Mouse (Mus musculus): ENCODE measurements around the gene 1810055G02Rik.

Gene 1810055G02Rik

DNA sequence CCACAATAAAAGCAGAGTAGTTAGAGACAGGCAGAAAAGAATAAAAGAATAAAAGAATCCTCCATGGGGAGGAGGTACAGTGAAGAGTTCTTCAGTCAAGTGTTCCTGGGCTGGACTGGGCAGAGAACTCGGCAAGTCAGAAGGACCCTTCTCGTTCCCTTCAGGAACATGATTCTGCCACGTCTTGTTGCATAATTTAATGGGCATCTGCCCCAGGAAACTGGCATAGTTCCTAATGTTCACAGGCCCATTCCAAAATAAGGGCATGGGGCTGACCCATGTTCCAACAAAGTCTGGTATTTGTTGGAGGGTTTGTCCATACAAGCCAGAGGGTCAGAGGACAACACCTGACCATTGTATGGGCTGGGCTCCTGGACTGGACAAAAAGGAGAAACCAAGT, 13.1 kb upstream of the 1810055G02Rik start:
- DNase-seq (ENCODE audit: low spot score): no peak

DNA sequence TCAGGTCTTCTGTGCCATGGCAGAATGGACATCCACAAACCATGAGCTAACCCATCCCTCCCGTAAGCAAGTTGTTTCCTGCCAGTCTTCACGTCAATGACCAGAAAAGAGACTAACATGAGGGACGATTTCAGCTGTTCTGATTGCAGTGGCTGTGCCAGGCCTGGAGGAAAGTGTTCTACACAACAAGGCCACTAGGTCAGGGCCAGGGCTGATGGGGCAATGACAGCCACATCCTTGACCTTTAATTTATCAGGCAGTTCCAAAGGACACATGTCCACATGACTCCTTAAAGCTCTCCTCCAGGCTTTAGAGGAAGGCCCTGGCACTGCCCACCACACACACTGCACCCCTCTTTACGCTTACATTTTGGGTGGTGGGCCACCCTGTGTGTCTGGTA, 12.6 kb upstream of the 1810055G02Rik start:
- DNase-seq (ENCODE audit: low spot score): no peak

DNA sequence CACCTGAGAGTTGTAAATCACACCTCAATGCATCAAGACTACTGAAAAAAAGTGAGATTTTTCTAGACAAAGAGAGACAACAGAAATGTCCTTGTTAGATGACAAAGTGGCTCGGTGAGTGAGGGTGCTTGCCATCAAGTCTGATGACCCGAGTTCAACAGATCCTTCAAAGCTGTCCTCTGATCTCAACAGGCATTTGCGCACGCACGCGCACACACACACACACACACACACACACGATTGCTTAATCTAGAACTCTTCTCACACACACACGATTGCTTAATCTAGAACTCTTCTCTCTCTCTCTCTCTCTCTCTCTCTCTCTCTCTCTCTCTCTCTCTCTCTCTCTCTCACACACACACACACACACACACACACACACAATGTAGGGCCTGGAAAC, 12.1 kb upstream of the 1810055G02Rik start:
- no peak for DNase-seq (ENCODE audit: low spot score)

DNA sequence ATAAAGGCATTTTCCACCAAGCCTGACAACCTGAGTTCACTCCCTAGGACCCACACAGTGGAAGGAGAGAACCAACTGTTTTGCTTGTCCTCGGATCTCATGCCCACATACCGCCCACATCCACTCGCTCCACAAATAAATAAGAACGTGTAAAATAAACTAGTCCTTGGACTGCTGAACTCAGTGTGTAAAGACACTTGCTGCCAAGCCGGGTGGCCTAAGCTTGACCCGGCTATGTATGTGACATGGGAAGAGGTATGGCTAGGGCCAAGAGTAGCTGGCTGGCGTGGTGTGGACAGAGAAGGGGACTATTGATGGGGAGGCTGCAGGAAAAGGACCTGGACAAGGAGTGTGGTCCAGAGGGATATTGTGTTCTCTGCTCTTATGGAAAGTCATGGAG, 10.1 kb upstream of the 1810055G02Rik start:
- DNase-seq (ENCODE audit: low spot score): no peak

DNA sequence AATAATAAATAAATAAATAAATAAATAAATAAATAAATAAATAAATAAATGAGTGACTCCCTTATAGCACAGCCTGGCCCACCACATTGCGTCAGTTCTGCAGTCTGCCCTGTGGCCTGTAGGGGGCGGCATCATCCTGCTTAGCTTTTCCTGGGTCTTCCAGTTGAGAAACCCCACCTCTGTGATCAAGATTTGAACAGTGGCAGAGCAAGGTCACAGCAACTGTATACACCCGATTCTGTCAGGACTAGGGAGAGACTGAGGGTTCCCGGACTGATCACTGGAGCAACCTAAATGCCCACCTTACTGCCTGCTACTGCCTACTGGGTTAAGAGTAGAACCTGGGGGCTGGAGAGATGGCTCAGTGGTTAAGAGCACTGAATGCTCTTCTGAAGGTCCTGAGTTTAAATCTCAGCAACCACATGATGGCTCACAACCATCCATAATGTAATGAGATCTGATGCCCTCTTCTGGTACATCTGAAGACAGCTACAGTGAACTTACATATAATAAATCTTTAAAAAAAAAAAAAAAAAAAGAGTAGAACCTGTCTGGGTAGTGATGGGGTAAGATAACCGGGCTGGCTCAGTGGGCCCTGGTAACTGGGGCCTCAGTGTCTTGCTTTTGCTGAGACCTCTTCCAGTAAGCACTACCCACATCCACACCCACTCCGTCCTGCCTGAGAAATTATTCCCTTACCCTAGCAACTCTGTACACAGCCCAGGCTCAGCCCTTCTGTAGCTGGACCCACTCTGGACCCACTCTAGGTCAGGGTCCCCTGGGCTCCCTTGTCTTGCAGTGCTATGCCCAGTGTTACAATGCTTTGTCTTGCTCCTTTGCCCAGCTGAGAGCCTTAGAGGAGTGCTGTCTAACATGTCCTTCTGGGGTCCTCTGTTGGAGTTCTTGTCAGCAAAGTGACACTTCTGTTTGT, 8.3 kb upstream of the 1810055G02Rik start:
- DNase-seq (ENCODE audit: low spot score): peak; percentile 85

DNA sequence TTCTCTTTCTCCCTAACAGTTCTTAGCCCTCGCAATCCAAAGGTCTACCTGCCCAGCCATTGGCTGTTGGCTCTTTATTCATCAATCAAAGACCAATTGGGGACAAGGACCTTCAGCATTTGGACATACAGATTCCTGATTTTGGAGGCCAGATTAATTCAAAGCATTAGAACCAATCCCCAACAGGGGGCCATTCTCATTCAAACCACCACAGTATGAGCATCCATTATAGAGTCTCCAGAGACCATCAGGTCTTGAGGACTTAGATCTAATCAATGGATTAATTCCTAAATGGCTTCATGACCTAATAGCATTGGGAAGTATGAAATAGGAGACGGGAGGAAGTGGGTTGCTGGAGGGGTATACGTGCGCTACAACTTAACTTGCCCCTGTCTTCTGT, 5.6 kb upstream of the 1810055G02Rik start:
- DNase-seq (ENCODE audit: low spot score): no peak

DNA sequence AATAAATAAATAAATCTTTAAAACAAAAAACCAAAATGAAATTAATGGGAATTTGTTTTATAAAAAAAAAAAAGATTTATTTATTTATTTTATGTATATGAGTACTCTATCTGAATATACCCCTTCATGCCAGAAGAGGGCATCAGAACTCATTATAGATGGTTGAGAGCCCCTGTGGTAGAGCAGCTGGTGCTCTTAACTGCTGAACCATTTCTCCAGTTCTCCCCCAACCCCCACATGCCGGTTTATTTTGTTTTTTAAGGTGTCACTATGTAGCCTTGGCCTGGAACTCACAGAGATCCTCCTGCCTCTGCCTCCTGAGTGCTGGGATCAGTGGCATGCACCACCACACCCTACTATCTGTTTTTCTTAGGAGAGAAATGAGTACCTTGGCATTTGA, 1.8 kb upstream of the 1810055G02Rik start:
- DNase-seq (ENCODE audit: low spot score): peak; percentile 22

DNA sequence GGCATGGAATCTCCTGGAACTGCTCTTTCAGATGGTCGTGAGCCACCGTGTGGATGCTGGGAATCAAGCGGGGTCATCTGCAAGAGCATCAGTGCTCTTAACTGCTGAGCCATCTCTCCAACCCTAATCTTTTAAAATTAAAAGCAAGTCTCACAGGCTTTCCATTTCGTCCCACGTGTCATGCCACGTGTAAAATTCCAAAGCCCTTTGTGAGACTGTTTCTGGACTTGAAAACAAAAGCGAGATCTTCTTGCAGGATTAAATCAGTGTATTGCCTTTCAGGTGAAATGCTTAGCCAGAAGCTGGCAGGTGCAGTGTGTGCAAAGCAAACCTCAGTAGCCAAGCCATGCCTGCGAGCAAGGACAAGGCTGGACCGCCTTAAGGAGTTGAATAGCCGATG, 540 bp upstream of the 1810055G02Rik start:
- DNase-seq (ENCODE audit: low spot score): no peak

DNA sequence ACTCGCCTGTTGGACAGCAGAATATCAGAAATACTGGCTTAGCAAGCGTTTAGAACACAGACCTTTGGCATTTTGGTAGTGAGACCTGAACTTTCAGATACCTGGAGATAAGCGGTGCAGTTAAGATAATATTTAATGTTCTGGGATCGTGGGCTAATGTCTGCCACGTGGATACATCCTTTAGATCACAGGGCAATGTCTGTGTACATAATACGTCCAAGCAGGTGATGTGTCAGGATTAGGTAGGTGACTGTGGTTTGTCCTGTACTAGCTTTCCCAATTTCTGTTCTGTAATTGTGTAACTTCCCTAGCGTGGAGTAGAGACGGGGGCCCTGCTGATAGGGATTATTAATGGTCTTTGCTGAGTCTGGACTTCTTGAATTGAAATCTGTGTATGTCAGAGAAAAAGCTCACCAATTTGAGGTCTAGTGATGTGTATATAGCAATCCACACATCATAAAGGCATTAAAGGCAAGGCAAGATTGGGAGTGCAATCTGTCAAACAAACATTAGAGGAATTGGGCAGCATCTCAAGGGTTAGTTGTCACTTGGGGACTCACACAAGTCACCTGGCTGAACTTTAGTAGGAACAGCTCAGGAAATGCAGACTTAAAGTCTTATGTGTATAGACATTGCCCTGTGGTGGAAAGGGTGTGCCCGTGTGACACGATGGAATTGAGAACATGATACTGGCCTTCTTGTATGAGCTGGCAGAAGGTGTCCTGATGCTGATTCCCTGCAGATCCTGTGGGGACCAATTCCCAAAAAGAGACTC, 1.1 kb downstream of the 1810055G02Rik start:
- DNase-seq (ENCODE audit: low spot score): no peak

DNA sequence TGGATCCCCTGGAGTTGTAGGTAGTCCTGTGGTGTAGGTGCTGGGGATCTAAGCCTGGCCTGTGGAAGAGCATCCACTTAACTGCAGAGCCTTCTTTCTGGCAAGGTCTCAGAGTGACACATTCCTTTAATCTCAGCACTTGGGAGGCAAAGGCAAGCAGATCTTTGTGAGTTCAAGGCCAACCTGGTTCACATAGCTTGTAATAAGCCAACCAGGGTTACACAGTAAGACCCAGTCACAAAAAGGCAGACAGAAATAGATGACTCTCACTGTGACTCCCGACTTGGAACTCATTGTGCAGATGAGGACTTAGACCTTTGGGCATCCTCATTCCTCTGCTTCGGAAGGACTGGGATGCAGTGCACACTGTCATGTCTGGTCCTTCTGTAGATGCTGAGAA, 2.3 kb downstream of the 1810055G02Rik start:
- DNase-seq (ENCODE audit: low spot score): no peak

DNA sequence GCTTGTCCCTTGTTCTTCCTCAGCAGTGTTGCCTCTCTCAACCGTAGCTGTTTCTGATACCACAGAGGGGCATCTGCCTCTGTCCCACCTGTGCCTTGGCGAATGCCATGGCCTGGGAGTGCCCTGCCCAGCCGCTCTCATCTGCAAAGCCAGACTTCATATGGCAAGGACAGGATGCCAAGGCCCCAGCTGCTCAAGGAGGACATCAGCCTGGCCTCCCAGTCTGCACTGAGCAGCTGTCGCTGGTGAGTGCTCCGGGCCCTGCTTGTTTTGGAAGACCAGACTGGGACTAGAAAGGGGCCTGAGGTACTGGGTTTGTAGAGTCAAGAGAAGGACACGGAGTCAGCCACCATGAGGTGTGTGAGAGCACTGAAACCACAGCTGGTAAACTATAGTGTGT, 6.3 kb downstream of the 1810055G02Rik start:
- no peak for DNase-seq (ENCODE audit: low spot score)

DNA sequence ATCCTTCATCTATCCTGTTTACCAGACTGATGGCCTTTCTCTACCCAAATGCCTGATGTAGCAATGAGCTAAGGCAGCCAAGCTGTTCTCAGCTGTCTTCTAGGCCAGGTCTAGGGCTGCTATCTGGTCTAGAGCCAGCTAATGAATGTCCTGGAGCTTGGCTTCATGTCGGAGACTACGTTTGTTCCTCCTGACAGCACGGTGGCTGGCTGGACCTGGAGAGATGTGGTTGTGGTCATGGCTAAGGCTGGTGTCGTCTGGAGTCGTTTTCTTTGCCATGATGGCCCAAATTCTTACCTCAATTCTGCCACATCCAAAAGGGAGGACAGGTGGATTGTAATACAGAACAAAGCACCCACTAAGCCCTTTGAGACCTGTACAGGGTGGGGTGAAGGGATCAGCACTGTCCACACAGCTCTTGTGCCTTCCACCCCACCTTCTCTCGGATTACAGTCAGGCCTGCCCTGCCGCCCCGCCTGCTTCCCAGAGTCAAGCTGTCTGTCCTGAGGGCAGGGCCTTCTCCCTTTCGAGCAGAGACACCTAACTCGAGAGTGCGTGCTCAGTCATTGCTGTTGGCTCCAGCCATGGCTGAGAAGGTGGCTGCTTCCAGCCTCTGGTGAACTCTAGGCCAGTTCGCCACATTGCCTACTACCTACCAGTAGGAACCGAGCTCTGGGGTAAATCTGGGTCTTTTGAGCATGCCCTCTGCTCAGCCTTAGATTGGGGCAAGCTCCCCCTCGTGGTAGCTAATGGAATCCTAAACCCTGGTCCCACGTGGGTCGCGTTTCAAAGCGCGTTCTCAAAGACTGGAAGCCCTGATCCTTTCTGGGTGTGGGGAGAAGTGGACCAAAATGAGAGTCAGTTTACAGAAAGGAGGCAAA, 10.6 kb downstream of the 1810055G02Rik start:
- peak; percentile 78 for DNase-seq (ENCODE audit: low spot score)

DNA sequence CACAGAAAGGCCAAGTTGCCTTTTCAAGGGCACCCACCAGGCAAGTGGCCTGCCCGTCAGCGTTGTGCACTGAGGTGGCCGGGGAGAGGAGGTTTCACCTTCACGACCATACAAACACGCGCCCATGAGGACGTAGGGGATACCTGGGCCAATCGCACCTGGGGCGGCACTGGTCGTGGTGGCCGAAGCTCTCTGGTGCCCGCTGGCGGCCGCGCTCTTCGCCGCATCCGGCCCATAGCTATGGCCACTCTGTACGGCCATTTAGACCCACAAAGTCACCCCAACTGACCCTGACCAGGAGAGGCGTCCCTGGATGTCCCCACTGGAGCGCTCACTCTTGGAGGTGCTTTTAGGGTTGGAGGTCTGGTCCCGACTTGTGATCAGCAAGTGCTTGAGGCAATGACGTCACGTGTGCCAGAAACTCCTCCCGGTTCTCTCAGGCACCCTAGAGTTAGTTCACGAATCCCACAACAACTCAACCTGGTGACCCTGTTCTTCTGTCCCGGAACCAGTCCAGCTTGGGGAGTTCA, 11.3 kb downstream of the 1810055G02Rik start:
- peak; percentile 25 for DNase-seq (ENCODE audit: low spot score)

DNA sequence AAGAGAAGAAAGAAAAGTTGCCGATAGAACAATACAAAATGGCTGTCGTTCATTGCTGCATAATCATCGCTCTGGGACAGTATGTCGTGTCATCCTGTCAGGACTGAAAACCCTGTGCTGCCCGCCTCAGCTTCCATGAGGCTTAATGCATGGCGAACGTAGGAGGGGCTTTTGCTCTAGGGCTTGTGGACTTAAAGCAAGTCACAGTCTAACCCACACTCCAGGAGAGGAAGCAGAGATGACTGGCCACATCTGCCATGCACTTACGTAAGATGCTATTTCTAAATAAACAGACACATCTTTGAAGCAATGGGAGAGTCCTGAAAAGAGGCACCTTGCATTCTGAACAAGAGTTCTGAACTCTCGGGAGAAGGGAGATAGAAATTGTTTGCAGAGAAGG, 15.1 kb downstream of the 1810055G02Rik start:
- no peak for DNase-seq (ENCODE audit: low spot score)

DNA sequence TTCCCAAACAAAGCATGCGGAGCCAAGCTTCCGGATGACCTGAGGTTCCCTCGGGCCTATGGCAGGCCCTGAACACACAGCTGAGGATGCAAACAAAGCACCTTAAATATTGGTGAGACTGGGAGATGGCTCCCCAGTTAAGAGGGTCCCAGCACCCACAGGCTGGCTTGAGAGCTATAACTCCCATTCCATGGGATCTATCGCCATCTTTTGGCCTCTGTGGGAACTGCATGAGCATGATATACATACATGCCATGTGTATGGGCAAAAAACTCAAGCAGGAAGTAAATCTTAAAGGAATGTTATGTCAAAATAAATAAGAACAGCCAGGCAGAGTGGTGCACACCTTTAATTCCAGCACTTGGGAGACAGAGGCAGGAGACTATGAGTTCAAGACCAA, 15.8 kb downstream of the 1810055G02Rik start:
- DNase-seq (ENCODE audit: low spot score): peak; percentile 58

DNA sequence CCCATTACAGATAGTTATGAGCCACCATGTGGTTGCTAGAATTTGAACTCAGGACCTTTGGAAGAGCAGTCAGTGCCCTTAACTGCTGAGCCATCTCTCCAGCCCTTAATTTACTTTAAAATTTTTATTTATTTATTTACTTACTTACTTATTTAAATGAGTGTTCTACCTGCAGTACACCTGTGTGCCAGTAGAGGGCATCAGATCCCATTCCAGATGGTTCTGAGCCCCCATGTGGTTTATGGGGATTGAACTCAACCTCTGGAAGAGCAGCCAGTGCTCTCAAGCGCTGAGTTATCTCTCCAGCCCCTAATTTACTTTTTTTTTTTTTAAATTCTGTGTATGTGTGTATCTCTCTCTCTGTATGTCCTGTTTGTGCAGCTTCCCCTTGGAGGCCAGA, 16.7 kb downstream of the 1810055G02Rik start:
- DNase-seq (ENCODE audit: low spot score): peak; percentile 68

DNA sequence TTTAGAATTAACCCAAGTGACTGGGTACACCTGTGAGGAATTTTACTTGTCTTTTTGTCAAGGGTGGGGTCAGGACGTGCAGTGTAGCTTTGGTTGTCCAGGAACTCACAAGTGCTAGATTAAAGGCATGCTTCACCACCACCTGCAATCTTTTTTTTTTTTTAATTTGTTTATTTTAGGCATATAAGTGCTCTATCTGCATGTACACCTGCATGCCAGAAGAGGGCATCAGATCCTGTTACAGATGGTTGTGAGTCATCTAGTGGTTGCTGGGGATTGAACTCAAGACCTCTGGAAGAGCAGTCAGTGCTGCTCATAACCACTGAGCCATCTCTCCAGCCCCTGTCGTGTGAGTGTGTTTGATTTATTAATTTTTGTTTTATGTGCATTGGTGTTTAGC, 20.8 kb downstream of the 1810055G02Rik start:
- DNase-seq (ENCODE audit: low spot score): no peak

DNA sequence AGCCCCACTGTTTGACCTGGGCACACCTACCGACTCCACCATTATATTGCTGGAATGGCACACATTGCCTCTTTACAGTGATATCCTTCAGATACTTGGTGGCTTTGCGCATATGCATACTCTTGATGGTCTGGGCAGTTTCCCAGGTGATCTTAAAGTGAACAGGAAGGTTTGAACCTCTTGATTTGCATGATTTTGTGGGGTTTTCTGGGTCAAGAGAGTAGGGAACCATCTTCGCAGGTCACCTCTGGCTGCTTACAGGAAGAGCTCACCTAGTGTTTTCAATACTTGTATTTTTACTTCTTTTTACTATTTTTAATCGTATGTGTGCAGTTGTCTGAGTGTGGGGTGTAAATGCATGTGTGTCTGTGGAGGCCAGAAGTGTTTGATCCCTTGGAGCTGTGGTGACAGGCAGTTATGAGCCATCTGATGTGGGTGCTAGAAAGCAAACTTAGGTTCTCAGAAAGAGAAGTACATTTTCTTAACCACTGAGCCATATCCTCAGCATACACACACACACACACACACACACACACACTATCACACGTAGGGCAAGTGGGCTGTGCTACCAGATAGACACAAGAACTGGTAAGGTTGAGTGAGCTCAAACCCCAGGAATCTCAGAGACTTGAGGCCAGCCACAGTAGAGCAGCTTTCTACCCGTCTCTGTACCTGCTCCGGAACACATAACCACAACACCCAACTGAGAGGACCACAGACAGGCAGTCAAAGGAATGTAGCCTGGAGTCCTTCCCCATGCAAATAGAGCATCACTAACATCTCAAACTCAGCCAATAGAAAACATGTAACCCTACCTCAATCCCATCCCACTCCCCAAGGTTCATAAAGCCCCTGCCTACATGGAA, 22.9 kb downstream of the 1810055G02Rik start:
- peak; percentile 73 for DNase-seq (ENCODE audit: low spot score)

DNA sequence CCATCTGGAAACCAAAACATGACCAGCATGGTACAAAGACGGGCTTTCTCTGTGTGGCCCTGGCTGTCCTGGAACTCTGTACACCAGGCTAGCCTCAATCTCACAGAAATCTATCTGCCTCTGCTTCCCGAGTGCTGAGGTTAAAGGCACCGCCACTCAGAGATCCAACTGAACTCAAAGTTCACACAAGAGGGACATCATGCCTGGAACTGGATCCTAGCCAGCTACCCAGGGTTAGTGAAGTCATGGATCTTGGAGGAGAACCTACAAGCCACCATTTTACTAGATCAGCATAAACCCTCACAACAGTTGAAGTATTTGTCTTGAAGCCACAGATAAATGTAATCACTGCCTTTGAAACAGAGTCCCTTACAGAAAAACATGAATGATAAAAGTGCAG, 27.9 kb downstream of the 1810055G02Rik start:
- DNase-seq (ENCODE audit: low spot score): no peak

DNA sequence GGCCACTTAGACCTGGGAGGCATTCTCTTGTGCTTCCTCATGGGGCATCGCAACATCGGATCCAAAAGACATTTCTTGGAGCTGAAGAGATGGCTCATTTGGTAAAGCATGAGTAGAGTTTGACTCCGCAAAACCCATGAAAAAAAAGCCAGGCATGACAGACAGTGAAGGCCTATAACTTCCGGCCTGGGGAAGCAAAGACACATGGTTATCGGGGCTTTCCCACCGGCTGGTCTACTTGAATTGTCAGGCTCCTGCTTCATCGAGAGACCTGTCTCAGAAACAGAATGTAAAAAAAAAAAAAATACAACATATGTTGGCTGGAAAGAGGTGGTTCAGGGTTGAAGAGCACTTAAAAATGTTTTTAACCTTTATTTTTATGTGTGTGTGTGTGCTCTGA, 31.6 kb downstream of the 1810055G02Rik start:
- no peak for DNase-seq (ENCODE audit: low spot score)

DNA sequence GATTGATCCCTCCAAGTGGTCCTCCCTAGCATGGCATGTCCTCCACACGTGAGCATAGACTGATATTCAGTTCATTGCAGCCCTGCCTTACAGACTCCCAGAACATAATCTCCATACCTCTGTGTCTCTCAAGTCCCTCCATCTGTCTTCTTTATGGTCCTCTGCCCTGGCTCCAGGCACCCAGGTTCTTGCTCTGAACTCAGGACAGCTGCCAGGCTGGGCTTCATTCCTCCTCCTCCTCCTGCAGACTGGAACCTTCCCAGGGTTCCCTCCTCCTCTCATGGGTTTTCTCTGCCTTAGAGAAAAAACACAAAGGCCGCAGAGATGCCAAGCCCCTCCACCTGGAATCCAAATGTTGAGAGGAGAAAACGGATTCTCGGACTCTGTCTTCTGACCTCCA, 34.6 kb downstream of the 1810055G02Rik start:
- no peak for DNase-seq (ENCODE audit: low spot score)
